Mouse (Mus musculus) urinary bladder, adult 2 months (tissue): ENCODE results near the gene 4930595M18Rik. TPM values are rescaled to one million over a fixed set of nuclear protein-coding genes. Genes with fewer than 3 reads are reported as not detected.

Experiments used
- DNase-seq: peaks from one replicate; pipeline ENCODE4 v3.0.0; 2022; ENCODE audit warnings: low spot score
- polyA plus RNA-seq: library from polyadenylated mRNA; depleted of rRNA; stranded (reverse); fragments of >200 nt; gene quantifications from 2 replicates; pipeline ENCODE4 v1.2.3, GENCODE M21; 2012; rRNA removed

Gene 4930595M18Rik
- polyA plus RNA-seq: not detected in 2 replicates

- no peak for DNase-seq
These were observed at the start of gene 4930595M18Rik for GRCm38 (mm10) chrX:81458021-81458420. 4930595M18Rik (minus strand) TSS chrX:81458121.

DNA sequence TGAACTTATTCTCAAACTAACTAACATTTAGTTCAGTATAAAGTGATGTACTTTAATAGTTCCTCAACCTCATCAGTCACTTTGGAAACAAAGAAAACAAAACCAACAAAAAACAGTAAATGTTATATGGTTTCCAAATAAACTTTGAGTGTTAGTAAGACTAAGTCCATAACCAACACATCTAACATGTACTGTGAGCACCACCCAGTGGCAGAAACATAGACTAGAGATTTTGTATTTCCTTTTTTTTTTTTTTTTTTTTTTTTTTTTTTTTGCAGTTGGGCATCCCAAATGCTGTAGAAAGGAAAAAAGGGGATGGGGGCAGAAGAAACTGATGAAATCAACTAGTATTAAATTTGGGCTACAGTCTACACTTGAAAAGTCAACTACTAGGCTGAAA, 14.6 kb upstream of the 4930595M18Rik start:
- no peak for DNase-seq
